Mouse (Mus musculus): ENCODE measurements around the gene Tubb4b. TPM values are rescaled to one million over a fixed set of nuclear protein-coding genes. Genes with fewer than 3 reads are reported as not detected.

Tubb4b gene
- polyA plus RNA-seq, 1 experiment from 2014 or later = 823 TPM

- Histone ChIP-seq H3K9me3 (ENCODE audit: control insufficient read depth, low read length) (no peaks in the 10 kb centered on the region), H3K4me3 (ENCODE audit: low read depth, low read length) (no peak overlapping the region), H3K9ac (ENCODE audit: low read depth, low read length) (no peak overlapping the region), H3K27ac (ENCODE audit: low read depth, low read length) (no peak overlapping the region), H3K36me3 (ENCODE audit: control insufficient read depth, insufficient read depth, low read length) (no peaks in the 10 kb centered on the region), H3K27me3 (replicated peaks; ENCODE audit: control insufficient read depth, insufficient read depth, low read length) (no peaks in the 10 kb centered on the region; the same call in 1 of the 2 replicates), H3K4me2 (no peak overlapping the region), H3K4me1 (replicated peaks; ENCODE audit: control insufficient read depth, insufficient read depth, low read length) (peaks cover 24% of the 10 kb centered on the region)
- DNase-seq (ENCODE audit: low spot score) (no peak), ATAC-seq (replicated peaks; ENCODE audit: low FRiP score) (no peak)
- WGBS = 31% methylated on average over 4 of the region's 4 CpGs
These were observed 8.9 kb upstream of the Tubb4b start for GRCm38 (mm10) chr2:25233421-25233820.

GRCm38 (mm10) chr2:25231038-25231437 lies 6.5 kb upstream of the Tubb4b start:
- DNase-seq (ENCODE audit: low spot score) = no peak
- Histone ChIP-seq H3K9ac (ENCODE audit: low read depth, low read length) (no peak overlapping the region), H3K4me1 (replicated peaks; ENCODE audit: control insufficient read depth, insufficient read depth, low read length) (peaks cover 16% of the 10 kb centered on the region), H3K4me2 (no peak overlapping the region), H3K27me3 (replicated peaks; ENCODE audit: control insufficient read depth, insufficient read depth, low read length) (no peaks in the 10 kb centered on the region; the same call in 1 of the 2 replicates), H3K9me3 (ENCODE audit: control insufficient read depth, low read length) (no peaks in the 10 kb centered on the region), H3K4me3 (ENCODE audit: low read depth, low read length) (no peak overlapping the region), H3K36me3 (ENCODE audit: control insufficient read depth, insufficient read depth, low read length) (no peaks in the 10 kb centered on the region), H3K27ac (ENCODE audit: low read depth, low read length) (no peak overlapping the region)
- WGBS = 67% methylated on average over 12 of the region's 12 CpGs
- ATAC-seq (replicated peaks; ENCODE audit: low FRiP score) = no peak

- Histone ChIP-seq H3K4me1 (replicated peaks; ENCODE audit: control insufficient read depth, insufficient read depth, low read length) (peaks cover 19% of the 10 kb centered on the region), H3K4me3 (ENCODE audit: low read depth, low read length) (no peak overlapping the region), H3K27ac (ENCODE audit: low read depth, low read length) (no peak overlapping the region), H3K27me3 (replicated peaks; ENCODE audit: control insufficient read depth, insufficient read depth, low read length) (no peaks in the 10 kb centered on the region; the same call in 1 of the 2 replicates), H3K9ac (ENCODE audit: low read depth, low read length) (no peak overlapping the region), H3K4me2 (no peak overlapping the region), H3K9me3 (ENCODE audit: control insufficient read depth, low read length) (no peaks in the 10 kb centered on the region), H3K36me3 (ENCODE audit: control insufficient read depth, insufficient read depth, low read length) (no peaks in the 10 kb centered on the region)
- WGBS = 83% methylated on average over 7 of the region's 7 CpGs
- ATAC-seq (replicated peaks; ENCODE audit: low FRiP score) (no peak), DNase-seq (ENCODE audit: low spot score) (no peak)
These were observed 6.1 kb upstream of the Tubb4b start for GRCm38 (mm10) chr2:25230581-25230980.

GRCm38 (mm10) chr2:25229582-25229981 lies 5.1 kb upstream of the Tubb4b start:
- Histone ChIP-seq H3K4me2 (no peak overlapping the region), H3K9ac (ENCODE audit: low read depth, low read length) (no peak overlapping the region)
- WGBS = 79% methylated on average over 5 of the region's 5 CpGs

GRCm38 (mm10) chr2:25228995-25229530 lies 4.6 kb upstream of the Tubb4b start:
- DNase-seq (ENCODE audit: low spot score) (no peak), ATAC-seq (replicated peaks; ENCODE audit: low FRiP score) (no peak)
- no peaks in the 10 kb centered on the region; the same call in 1 of the 2 replicates for H3K27me3 ChIP-seq (replicated peaks; ENCODE audit: control insufficient read depth, insufficient read depth, low read length)
- H3K27ac ChIP-seq (ENCODE audit: low read depth, low read length) = no peak overlapping the region
- 69% methylated on average over 6 of the region's 6 CpGs for WGBS
- H3K4me1 ChIP-seq (replicated peaks; ENCODE audit: control insufficient read depth, insufficient read depth, low read length) = peaks cover 19% of the 10 kb centered on the region
- no peaks in the 10 kb centered on the region for H3K36me3 ChIP-seq (ENCODE audit: control insufficient read depth, insufficient read depth, low read length)
- peak overlapping the region; percentile 39; the same call in 1 of the 2 replicates for H3K4me3 ChIP-seq (ENCODE audit: low read depth, low read length)
- H3K4me2 ChIP-seq = peak overlapping the region; percentile 64
- H3K9me3 ChIP-seq (ENCODE audit: control insufficient read depth, low read length) = no peaks in the 10 kb centered on the region
- no peak overlapping the region; the same call in 1 of the 2 replicates for H3K9ac ChIP-seq (ENCODE audit: low read depth, low read length)

More at GRCm38 (mm10) chr2:25229582-25229981, 5.1 kb upstream of the Tubb4b start:
- H3K4me3 ChIP-seq (ENCODE audit: low read depth, low read length) = no peak overlapping the region
- ATAC-seq (replicated peaks; ENCODE audit: low FRiP score) = no peak
- no peak overlapping the region for H3K27ac ChIP-seq (ENCODE audit: low read depth, low read length)
- H3K4me1 ChIP-seq (replicated peaks; ENCODE audit: control insufficient read depth, insufficient read depth, low read length) = peaks cover 21% of the 10 kb centered on the region
- no peak for DNase-seq (ENCODE audit: low spot score)
- no peaks in the 10 kb centered on the region; the same call in 1 of the 2 replicates for H3K27me3 ChIP-seq (replicated peaks; ENCODE audit: control insufficient read depth, insufficient read depth, low read length)
- H3K36me3 ChIP-seq (ENCODE audit: control insufficient read depth, insufficient read depth, low read length) = no peaks in the 10 kb centered on the region
- no peaks in the 10 kb centered on the region for H3K9me3 ChIP-seq (ENCODE audit: control insufficient read depth, low read length)

- peak; percentile 39 for ATAC-seq (replicated peaks; ENCODE audit: low FRiP score)
- WGBS = under 1% methylated on average over 7 of the region's 7 CpGs
- peak overlapping the region; percentile 62 for H3K9ac ChIP-seq (ENCODE audit: low read depth, low read length)
These were observed 4.0 kb upstream of the Tubb4b start for GRCm38 (mm10) chr2:25228431-25228889.

GRCm38 (mm10) chr2:25227406-25227805 lies 2.9 kb upstream of the Tubb4b start:
- H3K4me2 ChIP-seq = no peak overlapping the region
- H3K9me3 ChIP-seq (ENCODE audit: control insufficient read depth, low read length) = no peaks in the 10 kb centered on the region
- ATAC-seq (replicated peaks; ENCODE audit: low FRiP score) (no peak), DNase-seq (ENCODE audit: low spot score) (no peak)
- WGBS = 93% methylated on average over 4 of the region's 4 CpGs
- peaks cover 6% of the 10 kb centered on the region for H3K4me1 ChIP-seq (replicated peaks; ENCODE audit: control insufficient read depth, insufficient read depth, low read length)
- no peak overlapping the region for H3K9ac ChIP-seq (ENCODE audit: low read depth, low read length)
- peaks cover 5% of the 10 kb centered on the region; the same call in 1 of the 2 replicates for H3K36me3 ChIP-seq (ENCODE audit: control insufficient read depth, insufficient read depth, low read length)
- no peak overlapping the region for H3K27ac ChIP-seq (ENCODE audit: low read depth, low read length)
- no peak overlapping the region for H3K4me3 ChIP-seq (ENCODE audit: low read depth, low read length)
- H3K27me3 ChIP-seq (replicated peaks; ENCODE audit: control insufficient read depth, insufficient read depth, low read length) = no peaks in the 10 kb centered on the region; the same call in 1 of the 2 replicates

More at GRCm38 (mm10) chr2:25228431-25228889, 4.0 kb upstream of the Tubb4b start:
- Histone ChIP-seq H3K27ac (ENCODE audit: low read depth, low read length) (peak overlapping the region; percentile 36; the same call in 1 of the 2 replicates), H3K36me3 (ENCODE audit: control insufficient read depth, insufficient read depth, low read length) (peaks cover 1% of the 10 kb centered on the region; the same call in 1 of the 2 replicates), H3K4me1 (replicated peaks; ENCODE audit: control insufficient read depth, insufficient read depth, low read length) (peaks cover 13% of the 10 kb centered on the region), H3K4me2 (peak overlapping the region; percentile 64), H3K27me3 (replicated peaks; ENCODE audit: control insufficient read depth, insufficient read depth, low read length) (no peaks in the 10 kb centered on the region; the same call in 1 of the 2 replicates), H3K4me3 (ENCODE audit: low read depth, low read length) (peak overlapping the region; percentile 39), H3K9me3 (ENCODE audit: control insufficient read depth, low read length) (no peaks in the 10 kb centered on the region)
- DNase-seq (ENCODE audit: low spot score) = peak; percentile 78

- Histone ChIP-seq H3K4me3 (ENCODE audit: low read depth, low read length) (no peak overlapping the region), H3K36me3 (ENCODE audit: control insufficient read depth, insufficient read depth, low read length) (peaks cover 5% of the 10 kb centered on the region; the same call in 1 of the 2 replicates), H3K4me2 (no peak overlapping the region), H3K27me3 (replicated peaks; ENCODE audit: control insufficient read depth, insufficient read depth, low read length) (no peaks in the 10 kb centered on the region), H3K27ac (ENCODE audit: low read depth, low read length) (no peak overlapping the region), H3K9ac (ENCODE audit: low read depth, low read length) (no peak overlapping the region), H3K9me3 (ENCODE audit: control insufficient read depth, low read length) (no peaks in the 10 kb centered on the region), H3K4me1 (replicated peaks; ENCODE audit: control insufficient read depth, insufficient read depth, low read length) (peaks cover 6% of the 10 kb centered on the region)
- 89% methylated on average over 5 of the region's 5 CpGs for WGBS
- ATAC-seq (replicated peaks; ENCODE audit: low FRiP score) (no peak), DNase-seq (ENCODE audit: low spot score) (no peak)
These were observed 2.4 kb upstream of the Tubb4b start for GRCm38 (mm10) chr2:25226864-25227263.
